Mouse (Mus musculus): Measurements from ENCODE around the gene Gm8267.
"Not testable (repeated sequence)": the region's sequence is repeated elsewhere in the genome, so short reads cannot be mapped to it uniquely, and the experiment has no call there.

The Gm8267 gene

GRCm38 (mm10) chr14:44750240-44750639 is at the start of gene Gm8267:
Gene Gm8267 (minus strand): TSS chr14:44750340.
- no peak for DNase-seq

- DNase-seq = not testable (repeated sequence)
Measured at GRCm38 (mm10) chr14:44789537-44790382, 39.6 kb upstream of the Gm8267 start.

- DNase-seq = not testable (repeated sequence)
Measured at GRCm38 (mm10) chr14:44742789-44743188, 7.4 kb downstream of the Gm8267 start.

- DNase-seq = not testable (repeated sequence)
Measured at GRCm38 (mm10) chr14:44730711-44731110, 19.4 kb downstream of the Gm8267 start.

GRCm38 (mm10) chr14:44706356-44706755 is 43.8 kb downstream of the Gm8267 start, which contains the start of gene Gm8257:
Gene Gm8257 (minus strand): TSS chr14:44706456.
- DNase-seq = not testable (repeated sequence)

Measured in lung, postnatal 14 days (tissue).